Mouse (Mus musculus): Measurements from ENCODE around the gene Ccdc43. TPM values are rescaled to one million over a fixed set of nuclear protein-coding genes. Genes with fewer than 3 reads are reported as not detected.

The Ccdc43 gene
- 10 to 100 TPM; 24.6 to 34.5 TPM for total RNA-seq (2021)
- long read RNA-seq, experiment 1, transcript Ccdc43-201 (5 exons, 2,366 nt) = major isoform, 25 of 30 reads
- long read RNA-seq, experiment 1, partial matches to known transcripts = 0 of 30 reads
- long read RNA-seq, experiment 1, other reads (novel, unspliced or antisense) = 0 of 30 reads
- long read RNA-seq, experiment 2, transcript Ccdc43-201 (5 exons, 2,366 nt) = major isoform, 24 of 27 reads
- long read RNA-seq, experiment 2, partial matches to known transcripts = 0 of 27 reads
- long read RNA-seq, experiment 2, other reads (novel, unspliced or antisense) = 1 of 27 reads

GRCm38 (mm10) chr11:102697338-102698017 lies at the start of gene Ccdc43:
Gene Ccdc43, minus strand, starts transcription at chr11:102697782.
- Histone ChIP-seq H3K4me3 (peak within 1 kb of the TSS; percentile 78), H3K27ac (peak within 1 kb of the TSS; percentile 93)
- intact Hi-C loops (cut with DNase I) = no loop called here
- TF ChIP-seq CTCF (IDR thresholded peaks at IDR 0.05) = no peak
- DNase-seq (ENCODE audit: extremely low spot score in 1 of 2, low spot score in 2 of 2) = peak; percentile 86 to 87

DNA sequence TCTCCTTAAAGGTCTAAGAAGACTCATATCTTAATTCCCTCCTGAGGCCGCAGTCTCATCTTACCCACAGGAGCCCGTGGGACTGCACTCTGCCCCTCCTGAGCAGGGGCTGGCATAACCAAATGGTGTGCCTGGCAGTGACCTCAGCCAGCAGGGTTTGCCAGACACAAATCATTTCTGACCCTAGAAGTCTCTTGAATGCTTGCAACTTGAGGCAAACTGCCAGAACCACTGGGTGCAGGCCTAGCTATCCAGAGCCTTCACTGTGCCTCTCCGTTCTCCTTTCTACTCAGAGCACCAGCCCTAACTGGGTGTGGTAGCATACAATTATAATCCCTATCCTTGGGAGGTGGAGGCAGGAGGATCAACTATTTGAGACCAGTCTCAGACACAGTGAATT lies 47.2 kb upstream of the Ccdc43 start:
- no peak for DNase-seq (ENCODE audit: extremely low spot score in 1 of 2, low spot score in 2 of 2)
- Histone ChIP-seq H3K4me3 (no peak overlapping the region), H3K27ac (no peak overlapping the region)
- no peak for TF ChIP-seq CTCF (IDR thresholded peaks at IDR 0.05)
- intact Hi-C loops (cut with DNase I) = no loop called here

DNA sequence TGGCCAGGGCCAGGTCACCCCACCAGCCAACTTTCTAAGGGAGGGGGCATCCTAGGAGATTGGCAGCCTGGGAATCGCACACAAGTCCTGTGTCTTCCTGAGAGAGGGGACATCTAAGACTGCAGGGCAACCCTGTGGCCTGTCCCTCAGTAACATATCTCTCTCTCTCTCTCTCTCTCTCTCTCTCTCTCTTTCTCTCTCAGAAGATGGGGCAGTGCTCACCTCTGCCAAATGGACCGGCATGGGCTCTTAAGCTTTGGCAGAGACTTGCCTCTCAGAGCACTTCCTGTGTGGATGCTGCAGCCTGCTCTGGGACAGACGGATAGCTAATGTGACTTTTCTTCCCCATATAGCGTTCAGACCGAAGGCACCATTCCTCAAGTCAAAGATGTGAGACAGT lies 45.3 kb upstream of the Ccdc43 start:
- intact Hi-C loops (cut with DNase I) = no loop called here
- Histone ChIP-seq H3K27ac (no peak overlapping the region), H3K4me3 (no peak overlapping the region)
- DNase-seq (ENCODE audit: extremely low spot score in 1 of 2, low spot score in 2 of 2) = no peak
- no peak for TF ChIP-seq CTCF (IDR thresholded peaks at IDR 0.05)

- intact Hi-C loops (cut with DNase I) = no loop called here
- no peak for TF ChIP-seq CTCF (IDR thresholded peaks at IDR 0.05)
- Histone ChIP-seq H3K27ac (no peak overlapping the region; the same call in 1 of the 2 replicates), H3K4me3 (no peak overlapping the region)
- no peak for DNase-seq (ENCODE audit: extremely low spot score in 1 of 2, low spot score in 2 of 2)
Observed at GRCm38 (mm10) chr11:102742066-102742465, 44.5 kb upstream of the Ccdc43 start.

DNA sequence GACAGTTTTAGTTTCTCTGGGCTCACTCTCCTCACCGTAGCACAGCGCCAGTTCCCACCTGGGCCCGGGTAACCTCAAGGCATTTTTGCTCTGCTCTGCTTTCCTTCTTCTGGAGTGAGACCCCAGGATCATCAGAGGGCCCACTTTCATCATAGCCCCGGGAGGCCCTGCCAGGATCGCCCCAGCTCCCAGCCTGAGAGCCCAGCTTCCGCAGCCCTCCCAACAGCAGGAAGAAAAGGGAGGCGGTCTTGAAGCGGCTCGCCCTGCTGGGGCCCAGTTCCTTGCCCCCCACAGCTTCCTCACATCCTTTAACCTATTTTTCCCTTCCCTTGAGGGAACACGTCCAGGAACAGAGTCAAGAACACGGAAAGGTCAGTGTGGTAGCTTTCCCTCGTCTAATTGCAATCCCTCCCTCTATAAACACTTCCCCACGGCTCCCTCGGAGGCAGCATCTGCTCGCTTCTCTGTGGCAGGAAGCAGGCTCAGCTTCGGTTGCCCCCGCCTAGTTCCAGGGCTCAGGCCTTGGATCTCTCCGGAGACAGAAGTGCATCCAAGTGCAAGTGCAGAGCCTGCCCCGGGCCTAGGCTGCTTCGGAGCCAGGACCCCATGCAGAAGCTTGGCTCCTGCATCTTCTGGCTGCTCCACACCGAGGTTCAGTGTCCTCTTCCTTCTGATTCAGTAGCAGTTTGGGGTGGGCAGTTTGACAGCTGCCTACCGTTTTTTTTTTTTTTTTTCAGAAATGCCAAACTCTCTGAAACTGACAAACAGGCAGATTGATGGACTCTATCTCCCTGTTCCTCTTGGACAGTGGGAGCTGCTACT lies 43.8 kb upstream of the Ccdc43 start:
- no peak for TF ChIP-seq CTCF (IDR thresholded peaks at IDR 0.05)
- H3K27ac ChIP-seq = peak overlapping the region; percentile 38
- DNase-seq (ENCODE audit: extremely low spot score in 1 of 2, low spot score in 2 of 2) = peak in 1 of 2 experiments; percentile 38
- intact Hi-C loops (cut with DNase I) = no loop called here
- H3K4me3 ChIP-seq = no peak overlapping the region

DNA sequence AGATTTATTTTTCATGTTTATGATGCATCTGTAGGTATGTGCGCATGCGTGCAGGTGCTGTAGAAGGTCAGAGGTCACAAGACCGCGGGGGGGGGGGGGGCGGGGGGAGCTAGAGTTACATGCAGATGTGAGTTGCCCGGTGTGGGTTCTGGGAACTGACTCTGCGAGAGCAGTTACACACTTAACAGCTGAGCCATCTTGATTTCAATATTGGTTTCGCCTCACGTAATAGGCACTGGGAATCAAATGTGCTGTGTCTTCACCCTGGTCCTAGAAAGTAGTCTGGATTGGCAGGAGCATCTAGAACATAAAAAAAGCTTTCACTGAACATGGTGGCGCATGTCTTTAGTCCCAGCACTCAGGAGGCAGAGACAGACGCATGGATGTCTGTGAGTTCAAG lies 43.1 kb upstream of the Ccdc43 start:
- H3K4me3 ChIP-seq = no peak overlapping the region
- TF ChIP-seq CTCF (IDR thresholded peaks at IDR 0.05) = no peak
- intact Hi-C loops (cut with DNase I) = no loop called here
- no peak for DNase-seq (ENCODE audit: extremely low spot score in 1 of 2, low spot score in 2 of 2)
- no peak overlapping the region; the same call in 1 of the 2 replicates for H3K27ac ChIP-seq

DNA sequence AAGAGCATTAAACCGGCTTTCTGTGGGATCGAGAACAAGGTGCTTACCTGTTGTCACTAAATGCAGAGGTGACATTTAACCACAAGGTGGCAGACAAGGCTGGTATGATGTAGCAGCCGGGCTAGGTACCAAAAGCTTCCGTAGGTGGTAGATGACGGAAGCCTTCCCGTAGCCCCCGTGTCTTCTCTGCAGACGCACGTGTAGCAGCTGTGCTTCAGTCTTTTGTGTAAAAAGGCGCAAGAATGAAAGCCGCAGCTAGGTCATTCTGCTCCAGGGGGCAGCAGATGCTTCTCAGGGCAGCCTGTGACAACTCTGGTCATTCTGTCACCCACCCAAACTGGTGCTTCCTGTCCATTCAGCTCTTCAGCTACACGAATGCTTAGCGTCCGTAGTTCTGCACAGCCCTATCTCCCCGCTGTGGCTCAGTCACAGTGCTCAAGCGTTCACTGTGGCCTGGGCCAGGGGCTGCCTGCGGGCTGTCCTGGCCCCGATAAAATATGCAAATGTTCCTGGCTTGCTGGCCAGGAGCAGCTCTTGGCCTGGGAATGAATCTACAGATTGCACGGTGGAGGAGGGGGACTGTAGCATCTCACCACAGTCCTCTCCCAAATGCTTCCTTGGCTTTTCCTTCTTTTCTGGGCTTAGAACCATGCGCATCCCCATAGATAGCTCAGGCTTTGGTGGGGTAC lies 41.8 kb upstream of the Ccdc43 start:
- peak; percentile 77 for TF ChIP-seq CTCF (IDR thresholded peaks at IDR 0.05)
- H3K4me3 ChIP-seq = peak overlapping the region; percentile 35
- intact Hi-C loops (cut with DNase I) = loop anchor here (1.0 kb wide), 1 partner anchor 125 kb away; no protein-coding TSS in a partner anchor
- peak; percentile 66 to 70 for DNase-seq (ENCODE audit: extremely low spot score in 1 of 2, low spot score in 2 of 2)
- peak overlapping the region; percentile 38; the same call in 1 of the 2 replicates for H3K27ac ChIP-seq

GRCm38 (mm10) chr11:102738046-102738445 lies 40.5 kb upstream of the Ccdc43 start:
- Histone ChIP-seq H3K4me3 (no peak overlapping the region), H3K27ac (no peak overlapping the region)
- DNase-seq (ENCODE audit: extremely low spot score in 1 of 2, low spot score in 2 of 2) = no peak
- TF ChIP-seq CTCF (IDR thresholded peaks at IDR 0.05) = no peak
- intact Hi-C loops (cut with DNase I) = no loop called here

DNA sequence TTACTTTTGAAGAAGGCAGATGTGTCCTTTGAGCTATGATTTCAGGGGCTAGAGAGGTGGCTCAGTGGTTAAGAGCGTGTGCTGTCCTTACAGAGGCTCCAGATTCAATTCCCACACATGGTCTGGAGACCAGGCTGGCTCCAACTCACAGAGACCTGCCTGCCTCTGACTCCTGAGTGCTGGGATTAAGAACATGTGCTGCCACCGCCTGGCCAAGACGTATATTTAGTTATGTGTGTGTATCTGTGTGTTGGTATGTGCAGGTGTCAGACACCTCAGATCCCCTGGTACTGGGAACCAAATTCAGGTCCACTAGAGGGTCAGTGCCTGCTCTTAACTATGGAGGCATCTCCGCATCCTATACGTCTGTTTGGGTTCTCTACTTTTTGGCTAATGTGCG lies 37.4 kb upstream of the Ccdc43 start:
- intact Hi-C loops (cut with DNase I) = no loop called here
- no peak for DNase-seq (ENCODE audit: extremely low spot score in 1 of 2, low spot score in 2 of 2)
- H3K27ac ChIP-seq = no peak overlapping the region
- no peak overlapping the region for H3K4me3 ChIP-seq
- no peak; the same call in 1 of the 2 replicates for TF ChIP-seq CTCF (IDR thresholded peaks at IDR 0.05)

DNA sequence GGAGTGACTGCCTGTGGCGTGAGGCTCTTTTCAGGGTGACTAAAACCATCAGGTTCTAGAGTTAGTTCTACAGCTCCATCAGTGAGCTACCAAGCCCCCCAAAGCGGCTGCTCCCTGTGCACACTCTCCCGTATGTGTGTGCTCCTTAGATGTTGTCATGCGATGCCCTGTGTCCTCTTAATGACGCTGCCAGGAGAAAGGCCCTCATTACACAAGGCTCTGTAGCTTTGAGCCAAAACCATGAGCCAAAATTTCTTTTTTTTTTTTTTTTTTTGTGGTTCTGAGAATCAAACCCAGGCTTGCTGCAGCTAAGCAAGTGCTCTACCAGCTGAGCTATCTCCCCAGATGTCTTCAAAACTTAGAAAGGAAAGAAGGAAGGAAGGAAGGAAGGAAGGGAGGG lies 35.6 kb upstream of the Ccdc43 start:
- no peak overlapping the region for H3K27ac ChIP-seq
- TF ChIP-seq CTCF (IDR thresholded peaks at IDR 0.05) = no peak
- intact Hi-C loops (cut with DNase I) = no loop called here
- H3K4me3 ChIP-seq = no peak overlapping the region
- DNase-seq (ENCODE audit: extremely low spot score in 1 of 2, low spot score in 2 of 2) = no peak

GRCm38 (mm10) chr11:102731366-102731765 lies 33.8 kb upstream of the Ccdc43 start:
- DNase-seq (ENCODE audit: extremely low spot score in 1 of 2, low spot score in 2 of 2) = no peak
- TF ChIP-seq CTCF (IDR thresholded peaks at IDR 0.05) = no peak
- intact Hi-C loops (cut with DNase I) = no loop called here
- no peak overlapping the region for H3K4me3 ChIP-seq
- no peak overlapping the region for H3K27ac ChIP-seq

Data from left cerebral cortex, adult 2 months (tissue).